Mouse (Mus musculus) right cerebral cortex, postnatal 14 days (tissue): ENCODE data around the gene Myh8.

Source experiments
- DNase-seq: peaks from one replicate; pipeline ENCODE4 v3.0.0; 2022

Gene Myh8

GRCm38 (mm10) chr11:67276601-67277174 is at the start of gene Myh8:
Gene Myh8, plus strand, starts transcription at chr11:67277124.
- DNase-seq: peak; percentile 19

- DNase-seq: no peak
Observed at GRCm38 (mm10) chr11:67228731-67229130, 48.2 kb upstream of the Myh8 start.

GRCm38 (mm10) chr11:67229166-67229565 is 47.8 kb upstream of the Myh8 start:
- DNase-seq: no peak

GRCm38 (mm10) chr11:67229946-67230345 is 47.0 kb upstream of the Myh8 start:
- DNase-seq: no peak

GRCm38 (mm10) chr11:67235639-67236358 is 41.1 kb upstream of the Myh8 start:
- DNase-seq: peak; percentile 65

GRCm38 (mm10) chr11:67236799-67237198 is 40.1 kb upstream of the Myh8 start:
- DNase-seq: no peak

- DNase-seq: no peak
Observed at GRCm38 (mm10) chr11:67237481-67238079, 39.3 kb upstream of the Myh8 start, which contains the start of gene Myh4. Gene Myh4, plus strand, starts transcription at chr11:67238029.

- DNase-seq: no peak
Observed at GRCm38 (mm10) chr11:67241051-67241450, 35.9 kb upstream of the Myh8 start.

GRCm38 (mm10) chr11:67253691-67254090 is 23.2 kb upstream of the Myh8 start:
- DNase-seq: no peak

- DNase-seq: no peak
Observed at GRCm38 (mm10) chr11:67257048-67257447, 19.9 kb upstream of the Myh8 start.

- no peak for DNase-seq
Observed at GRCm38 (mm10) chr11:67260956-67261355, 16.0 kb upstream of the Myh8 start.

- DNase-seq: no peak
Observed at GRCm38 (mm10) chr11:67293440-67293839, 16.5 kb downstream of the Myh8 start.

- no peak for DNase-seq
Observed at GRCm38 (mm10) chr11:67313733-67314452, 37.0 kb downstream of the Myh8 start.

- no peak for DNase-seq
Observed at GRCm38 (mm10) chr11:67321358-67321757, 44.4 kb downstream of the Myh8 start, which contains the start of gene Myh13. Gene Myh13, plus strand, starts transcription at chr11:67321658.

GRCm38 (mm10) chr11:67326536-67326935 is 49.6 kb downstream of the Myh8 start:
- DNase-seq: no peak

- no peak for DNase-seq
Observed at GRCm38 (mm10) chr11:67344556-67344955, 67.6 kb downstream of the Myh8 start.

GRCm38 (mm10) chr11:67345186-67345855 is 68.4 kb downstream of the Myh8 start:
- DNase-seq: no peak

GRCm38 (mm10) chr11:67345856-67346236 is 68.9 kb downstream of the Myh8 start:
- DNase-seq: no peak

GRCm38 (mm10) chr11:67350153-67350768 is 73.3 kb downstream of the Myh8 start:
- DNase-seq: peak; percentile 86

- no peak for DNase-seq
Observed at GRCm38 (mm10) chr11:67353011-67353410, 76.1 kb downstream of the Myh8 start.

GRCm38 (mm10) chr11:67358031-67358430 is 81.1 kb downstream of the Myh8 start:
- no peak for DNase-seq
